Mouse (Mus musculus): ENCODE data around the gene Cd247. TPM values are rescaled to one million over a fixed set of nuclear protein-coding genes. Genes with fewer than 3 reads are reported as not detected.

Cd247 gene
- total RNA-seq, 2 experiments from 2014 or later, result 0.17 to 0.38 TPM

- H3K4me3 ChIP-seq, result no peak overlapping the region
- TF ChIP-seq CTCF (IDR thresholded peaks at IDR 0.05), result no peak
- no peak for DNase-seq
- intact Hi-C loops (cut with DNase I), result loop anchor here (1.0 kb wide), 1 partner anchor 301 kb away; no protein-coding TSS in a partner anchor
- no peak overlapping the region for H3K27ac ChIP-seq
Observed at GRCm38 (mm10) chr1:165853131-165853721, 64.7 kb downstream of the Cd247 start.

- TF ChIP-seq CTCF (IDR thresholded peaks at IDR 0.05), result peak; percentile 95
- no peak overlapping the region for H3K4me3 ChIP-seq
- no peak overlapping the region for H3K27ac ChIP-seq
- intact Hi-C loops (cut with DNase I), result loop anchor here (1.0 to 2.0 kb wide), 2 partner anchors 113 to 300 kb away; no protein-coding TSS in a partner anchor
- peak; percentile 79 for DNase-seq
Observed at GRCm38 (mm10) chr1:165853729-165854420, 65.4 kb downstream of the Cd247 start.

DNA sequence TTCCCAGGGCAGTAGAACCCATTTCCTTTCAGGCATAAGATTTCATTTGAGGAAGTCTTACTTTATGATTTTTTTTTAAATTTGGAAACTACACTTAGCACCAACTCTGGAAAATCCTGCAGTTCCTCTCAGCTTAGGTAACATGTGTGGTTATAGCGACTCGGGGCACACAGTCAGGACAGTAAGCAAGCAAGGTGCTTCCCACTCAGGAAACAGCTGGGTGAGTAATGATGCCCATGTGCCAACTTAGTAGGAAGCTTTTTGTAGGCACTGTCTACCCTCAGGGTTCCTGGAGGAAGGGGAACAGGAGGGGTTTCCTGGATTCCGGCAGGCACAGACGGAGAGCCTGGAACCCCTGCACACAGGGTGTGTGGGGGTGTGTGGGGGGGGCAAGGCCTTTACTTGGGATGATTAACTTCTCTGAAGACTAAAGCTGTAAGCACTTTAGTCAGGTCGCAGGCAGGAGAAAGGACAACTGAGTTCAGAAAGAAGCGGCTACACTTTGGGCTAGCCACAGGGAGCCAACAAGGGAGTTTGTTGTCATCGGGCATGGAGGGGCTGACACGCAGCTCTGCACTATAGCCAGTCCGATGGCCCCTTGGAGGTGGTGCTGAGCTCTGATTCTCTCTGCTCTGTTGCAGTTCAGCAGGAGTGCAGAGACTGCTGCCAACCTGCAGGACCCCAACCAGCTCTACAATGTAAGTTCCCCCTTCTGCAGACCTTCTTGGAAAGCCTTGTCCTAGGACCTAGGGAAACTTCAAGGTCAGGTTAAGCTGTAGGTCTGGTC lies 67.5 kb downstream of the Cd247 start:
- H3K4me3 ChIP-seq, result peak overlapping the region; percentile 23
- intact Hi-C loops (cut with DNase I), result loop anchor here (2.0 kb wide), 1 partner anchor 111 kb away; no protein-coding TSS in a partner anchor
- TF ChIP-seq CTCF (IDR thresholded peaks at IDR 0.05), result no peak
- no peak for DNase-seq
- H3K27ac ChIP-seq, result peak overlapping the region; percentile 10

DNA sequence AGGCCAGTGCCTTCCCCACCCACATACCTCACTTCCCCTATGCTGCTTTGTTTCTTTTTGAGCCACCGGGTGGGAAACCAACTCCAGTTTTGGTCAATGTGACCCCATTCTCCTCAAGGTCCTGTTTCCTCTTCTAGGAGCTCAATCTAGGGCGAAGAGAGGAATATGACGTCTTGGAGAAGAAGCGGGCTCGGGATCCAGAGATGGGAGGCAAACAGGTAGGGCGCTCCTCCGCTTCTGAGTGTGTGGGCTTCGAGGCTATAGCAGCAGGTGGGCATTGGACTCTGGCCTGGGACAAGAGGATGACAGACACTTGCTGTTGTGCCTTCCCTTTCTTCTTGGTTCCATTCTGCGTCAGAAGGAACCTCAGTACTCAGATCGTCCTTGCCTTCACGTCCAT lies 68.8 kb downstream of the Cd247 start:
- no peak for TF ChIP-seq CTCF (IDR thresholded peaks at IDR 0.05)
- no peak for DNase-seq
- intact Hi-C loops (cut with DNase I), result no loop called here
- H3K4me3 ChIP-seq, result no peak overlapping the region
- H3K27ac ChIP-seq, result no peak overlapping the region

GRCm38 (mm10) chr1:165858356-165858755 lies 69.9 kb downstream of the Cd247 start:
- no peak for DNase-seq
- TF ChIP-seq CTCF (IDR thresholded peaks at IDR 0.05), result peak; percentile 61
- Histone ChIP-seq H3K27ac (no peak overlapping the region), H3K4me3 (no peak overlapping the region)
- intact Hi-C loops (cut with DNase I), result loop anchor here (1.0 kb wide), 1 partner anchor 78 kb away; no protein-coding TSS in a partner anchor

DNA sequence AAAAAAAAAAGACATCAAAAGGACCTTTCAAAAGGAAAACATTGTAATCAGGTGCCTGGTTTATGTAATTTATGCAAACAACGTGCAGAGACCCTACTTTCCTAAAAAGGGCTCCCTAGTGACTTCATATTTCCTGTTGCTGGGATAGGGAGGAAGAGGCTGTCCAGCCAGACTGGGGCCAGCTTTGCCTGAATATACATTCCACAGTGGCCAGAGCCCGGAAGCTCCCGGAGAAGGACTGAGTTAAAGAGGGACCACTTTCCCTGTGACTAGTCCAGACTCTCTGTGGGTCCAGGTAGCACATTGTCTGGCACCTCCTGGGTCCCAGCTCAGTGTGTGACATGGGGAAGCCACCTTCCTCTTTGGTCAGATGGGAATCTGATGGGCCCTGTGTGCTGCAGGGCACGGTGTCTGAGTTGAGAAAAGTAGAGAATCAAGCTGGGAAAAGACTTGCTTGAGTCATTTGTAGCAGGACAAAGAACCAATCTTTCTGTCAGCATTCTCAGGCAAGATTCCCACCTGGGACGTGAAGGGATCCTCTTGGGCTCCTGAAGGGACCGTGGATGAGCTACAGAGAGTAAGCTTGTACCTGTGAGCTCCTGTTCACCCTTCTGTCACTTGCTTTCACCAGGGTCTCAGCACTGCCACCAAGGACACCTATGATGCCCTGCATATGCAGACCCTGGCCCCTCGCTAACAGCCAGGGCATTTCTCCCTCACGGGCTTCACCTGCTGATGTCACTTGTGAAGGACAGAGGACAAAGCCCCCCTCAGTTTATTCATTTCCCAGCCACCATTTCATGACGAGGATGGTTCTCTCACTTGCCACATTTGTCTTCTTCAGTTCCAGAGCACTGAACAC lies 72.1 kb downstream of the Cd247 start:
- peak overlapping the region; percentile 24; the same call in 1 of the 2 replicates for H3K27ac ChIP-seq
- DNase-seq, result no peak
- H3K4me3 ChIP-seq, result no peak overlapping the region
- no peak for TF ChIP-seq CTCF (IDR thresholded peaks at IDR 0.05)
- intact Hi-C loops (cut with DNase I), result no loop called here

DNA sequence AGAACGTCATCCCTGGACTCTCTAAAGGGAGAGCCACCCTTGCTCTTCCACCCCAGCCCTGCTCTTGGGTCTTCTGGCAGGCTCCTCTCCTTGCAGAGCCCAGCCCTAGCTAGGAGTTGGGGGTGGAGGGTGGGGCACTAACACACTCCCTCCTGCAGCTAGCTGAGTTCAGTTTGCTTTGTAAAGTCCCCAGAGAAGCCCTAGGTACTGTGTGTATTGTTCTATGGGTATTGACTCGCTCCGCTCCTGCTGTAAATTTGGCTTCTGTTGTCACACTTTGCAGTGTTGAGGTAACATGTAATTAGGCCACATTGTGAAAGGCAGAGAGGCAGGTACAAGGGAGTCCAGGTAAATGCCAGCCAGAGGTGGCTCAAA lies 72.7 kb downstream of the Cd247 start:
- Histone ChIP-seq H3K4me3 (no peak overlapping the region), H3K27ac (no peak overlapping the region)
- intact Hi-C loops (cut with DNase I), result no loop called here
- DNase-seq, result no peak
- no peak for TF ChIP-seq CTCF (IDR thresholded peaks at IDR 0.05)

DNA sequence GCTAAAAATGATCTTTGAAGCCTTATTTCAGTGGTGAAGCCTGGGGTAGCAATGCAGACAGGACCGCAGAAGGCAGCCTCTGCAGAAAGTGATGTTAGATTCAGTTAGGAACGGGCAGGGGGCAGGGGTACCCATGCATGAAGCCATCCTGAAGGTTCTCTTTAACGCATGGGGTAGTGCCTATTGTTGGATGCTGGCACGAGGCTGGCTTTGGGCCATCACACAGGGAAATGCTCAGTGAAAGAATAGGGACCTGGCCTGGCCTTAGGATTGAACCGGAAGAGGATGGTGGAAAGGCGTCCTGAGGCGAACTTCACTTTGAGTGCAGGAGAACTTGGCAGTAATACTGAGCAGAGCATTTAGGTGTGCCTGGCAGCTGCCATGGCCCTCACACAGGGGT lies 73.6 kb downstream of the Cd247 start:
- H3K27ac ChIP-seq, result no peak overlapping the region
- DNase-seq, result no peak
- intact Hi-C loops (cut with DNase I), result no loop called here
- H3K4me3 ChIP-seq, result no peak overlapping the region
- TF ChIP-seq CTCF (IDR thresholded peaks at IDR 0.05), result no peak

DNA sequence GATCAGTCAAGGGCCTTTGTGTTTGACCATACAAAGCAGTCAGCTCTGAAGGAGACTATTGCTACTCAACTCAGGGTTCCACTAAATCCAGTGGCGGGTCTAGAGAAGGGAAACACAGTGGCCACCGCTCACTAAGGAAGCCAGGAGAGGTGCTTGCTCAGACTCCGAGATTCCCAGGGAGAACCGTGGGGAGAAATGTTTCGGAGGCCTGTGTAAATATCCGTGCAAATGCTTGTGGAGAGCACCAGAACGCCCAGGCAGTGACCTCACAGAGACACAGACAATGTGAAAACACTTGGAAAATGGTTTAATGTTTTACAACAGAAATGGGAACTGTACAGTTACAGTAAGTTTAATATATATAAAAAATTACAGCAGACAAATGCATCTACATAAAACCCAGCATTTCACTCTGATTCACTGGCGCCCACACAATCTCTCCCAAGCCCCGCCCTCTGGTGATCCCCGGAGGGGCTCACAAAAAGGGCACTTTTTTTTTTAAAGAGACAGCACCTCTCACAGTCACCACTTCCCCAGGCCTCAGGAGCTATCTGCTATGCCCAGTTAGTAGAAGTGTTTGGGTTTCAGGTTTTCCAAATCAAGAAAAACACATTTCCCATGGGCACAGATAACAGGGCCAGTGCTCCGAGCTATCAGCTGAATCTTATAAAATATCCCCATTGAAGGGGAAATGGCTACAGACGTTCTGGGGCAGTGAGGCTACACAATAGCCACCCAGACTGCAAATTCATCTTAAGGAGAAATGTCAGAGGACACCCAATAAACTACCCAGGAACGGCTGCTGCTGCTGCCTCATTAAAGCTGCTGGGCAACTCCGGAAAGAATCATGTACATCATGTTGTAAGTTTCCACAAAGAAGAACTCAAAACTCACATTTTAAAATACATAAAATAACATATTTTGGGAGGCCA lies 76.6 kb downstream of the Cd247 start:
- intact Hi-C loops (cut with DNase I), result no loop called here
- Histone ChIP-seq H3K4me3 (no peak overlapping the region), H3K27ac (no peak overlapping the region)
- no peak for TF ChIP-seq CTCF (IDR thresholded peaks at IDR 0.05)
- no peak for DNase-seq

GRCm38 (mm10) chr1:165866630-165867280 lies 78.3 kb downstream of the Cd247 start:
- intact Hi-C loops (cut with DNase I), result no loop called here
- no peak for DNase-seq
- Histone ChIP-seq H3K27ac (no peak overlapping the region), H3K4me3 (no peak overlapping the region)
- TF ChIP-seq CTCF (IDR thresholded peaks at IDR 0.05), result no peak

DNA sequence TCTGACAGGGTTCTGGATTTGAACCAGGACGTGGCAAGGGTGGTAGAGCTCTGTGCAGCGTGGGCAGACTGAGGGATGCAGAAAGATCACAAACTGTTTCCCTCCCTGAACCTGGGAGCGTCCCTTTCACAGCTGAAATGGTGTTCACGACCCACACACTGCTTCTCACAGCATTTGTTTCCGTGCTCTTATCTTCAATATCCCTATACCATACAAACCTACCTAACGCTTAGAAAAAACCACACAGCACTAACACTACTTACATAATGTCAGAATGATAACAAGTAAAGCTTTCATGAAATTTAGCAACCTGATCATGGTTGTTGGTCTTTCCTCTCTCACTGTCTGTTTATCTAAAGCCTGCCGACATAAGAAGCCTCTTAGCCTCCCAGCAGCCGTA lies 80.2 kb downstream of the Cd247 start:
- no peak for DNase-seq
- Histone ChIP-seq H3K27ac (no peak overlapping the region), H3K4me3 (no peak overlapping the region)
- TF ChIP-seq CTCF (IDR thresholded peaks at IDR 0.05), result no peak
- intact Hi-C loops (cut with DNase I), result no loop called here

Measured in gastrocnemius, adult 2 months (tissue).